Mouse (Mus musculus) ES-Bruce4 (cell line): ENCODE measurements around the gene C330007P06Rik. TPM values are rescaled to one million over a fixed set of nuclear protein-coding genes. Genes with fewer than 3 reads are reported as not detected.
"Not testable (repeated sequence)": the region's sequence is repeated elsewhere in the genome, so short reads cannot be mapped to it uniquely, and the experiment has no call there.

Experiments used
- H3K27ac ChIP-seq: 2 replicates; pipeline ENCODE4 v1.5.1; 2012; ENCODE audit warnings: low read length, inconsistent platforms; ENCODE audit not compliant: insufficient read depth
- H3K27me3 ChIP-seq: 2 replicates; pipeline ENCODE4 v1.6.1; 2012; ENCODE audit warnings: mild to moderate bottlenecking, low read length, inconsistent platforms; ENCODE audit not compliant: control insufficient read depth, poor library complexity, insufficient read depth, severe bottlenecking
- H3K36me3 ChIP-seq: 2 replicates; pipeline ENCODE4 v1.6.1; 2012; ENCODE audit warnings: inconsistent platforms, mild to moderate bottlenecking, low read length, moderate library complexity; ENCODE audit not compliant: control insufficient read depth, poor library complexity, insufficient read depth, severe bottlenecking
- H3K4me1 ChIP-seq: one replicate; pipeline ENCODE4 v1.8.1; 2011; ENCODE audit warnings: low read length; ENCODE audit not compliant: control insufficient read depth, insufficient read depth
- H3K4me3 ChIP-seq: 2 replicates; pipeline ENCODE4 v1.5.1; 2011; ENCODE audit warnings: low read depth, mild to moderate bottlenecking, low read length
- H3K9ac ChIP-seq: 2 replicates; pipeline ENCODE4 v1.6.1; 2012; ENCODE audit warnings: low read depth, mild to moderate bottlenecking, inconsistent platforms; ENCODE audit not compliant: poor library complexity, severe bottlenecking
- H3K9me3 ChIP-seq: replicated peaks from 2 replicates; pipeline ENCODE4 v1.6.1; 2012; ENCODE audit warnings: mild to moderate bottlenecking, low read length, inconsistent platforms; ENCODE audit not compliant: control insufficient read depth, poor library complexity, insufficient read depth, severe bottlenecking
- CTCF ChIP-seq: IDR thresholded peaks from one replicate; pipeline ENCODE4 v1.8.1; 2011; ENCODE audit warnings: low read depth, low read length
- EP300 ChIP-seq: IDR thresholded peaks from 2 replicates; pipeline ENCODE4 v1.6.1; 2011; ENCODE audit warnings: low read depth, low read length; ENCODE audit not compliant: insufficient read depth
- POLR2A ChIP-seq: IDR thresholded peaks from one replicate; pipeline ENCODE4 v1.8.1; 2011; ENCODE audit warnings: low read length; ENCODE audit not compliant: insufficient read depth
- polyA plus RNA-seq: library from polyadenylated mRNA; stranded (reverse); fragments of >200 nt; gene quantifications from 2 replicates; pipeline ENCODE4 v1.2.4, GENCODE M21; 2011; ENCODE audit warnings: low read depth; ENCODE audit not compliant: missing spikeins, insufficient read depth, insufficient read length

C330007P06Rik gene
- polyA plus RNA-seq, 1 experiment, result 20.7 TPM

DNA sequence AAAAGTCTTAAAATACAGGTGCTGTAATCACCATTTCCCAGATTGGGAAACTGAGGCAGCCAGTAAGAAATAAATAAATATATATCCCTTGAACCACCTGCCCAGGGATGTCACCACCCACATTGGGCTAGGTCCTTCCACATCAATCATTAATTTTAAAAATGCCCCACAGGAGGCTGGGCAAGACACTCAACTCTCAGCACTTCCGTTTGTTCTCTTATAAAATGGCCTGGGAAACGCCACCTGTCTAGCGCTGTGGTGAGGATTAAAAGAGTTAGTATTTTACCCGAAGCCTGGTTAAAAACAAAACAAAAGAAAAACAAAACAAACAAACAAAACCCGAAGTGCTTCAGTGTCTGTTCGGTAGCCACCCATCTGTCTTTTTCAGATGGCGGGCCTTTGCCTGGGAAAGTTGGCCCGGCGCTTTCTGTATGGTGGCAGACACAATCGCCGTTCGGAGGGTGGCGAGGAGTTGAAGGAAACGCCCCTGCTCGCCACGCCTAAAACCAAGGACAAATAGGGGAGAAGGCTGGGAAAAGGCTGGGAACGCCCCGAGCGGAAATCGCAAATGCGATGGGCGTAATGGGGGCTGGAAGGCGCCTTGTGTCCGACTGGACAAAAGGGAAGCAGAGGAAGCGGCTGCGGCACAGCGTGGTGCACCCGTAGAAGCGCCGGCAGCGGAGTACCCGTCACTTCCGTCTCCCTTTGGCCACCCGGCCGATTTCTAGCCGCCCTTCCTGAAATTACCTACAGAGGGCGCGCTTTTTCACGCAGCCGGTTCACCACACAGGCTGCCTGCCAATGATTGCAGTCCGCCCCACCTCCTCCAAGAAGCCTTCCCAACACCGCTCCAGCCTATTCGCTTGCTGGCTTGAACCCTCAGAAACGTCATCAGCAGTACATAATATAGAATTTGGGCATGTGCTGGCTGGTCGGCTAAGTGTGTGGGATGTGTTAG lies 66.3 kb downstream of the C330007P06Rik start:
- peak; percentile 62 for TF ChIP-seq CTCF
- TF ChIP-seq POLR2A, result no peak
- peak; percentile 90 for TF ChIP-seq EP300
- H3K4me3 ChIP-seq, result peak overlapping the region; percentile 61
- H3K27me3 ChIP-seq, result no peaks in the 10 kb centered on the region
- H3K9me3 ChIP-seq, result no peaks in the 10 kb centered on the region
- no peaks in the 10 kb centered on the region for H3K36me3 ChIP-seq
- peak overlapping the region; percentile 71 for H3K9ac ChIP-seq
- H3K4me1 ChIP-seq, result no peaks in the 10 kb centered on the region
- peak overlapping the region; percentile 88 for H3K27ac ChIP-seq

DNA sequence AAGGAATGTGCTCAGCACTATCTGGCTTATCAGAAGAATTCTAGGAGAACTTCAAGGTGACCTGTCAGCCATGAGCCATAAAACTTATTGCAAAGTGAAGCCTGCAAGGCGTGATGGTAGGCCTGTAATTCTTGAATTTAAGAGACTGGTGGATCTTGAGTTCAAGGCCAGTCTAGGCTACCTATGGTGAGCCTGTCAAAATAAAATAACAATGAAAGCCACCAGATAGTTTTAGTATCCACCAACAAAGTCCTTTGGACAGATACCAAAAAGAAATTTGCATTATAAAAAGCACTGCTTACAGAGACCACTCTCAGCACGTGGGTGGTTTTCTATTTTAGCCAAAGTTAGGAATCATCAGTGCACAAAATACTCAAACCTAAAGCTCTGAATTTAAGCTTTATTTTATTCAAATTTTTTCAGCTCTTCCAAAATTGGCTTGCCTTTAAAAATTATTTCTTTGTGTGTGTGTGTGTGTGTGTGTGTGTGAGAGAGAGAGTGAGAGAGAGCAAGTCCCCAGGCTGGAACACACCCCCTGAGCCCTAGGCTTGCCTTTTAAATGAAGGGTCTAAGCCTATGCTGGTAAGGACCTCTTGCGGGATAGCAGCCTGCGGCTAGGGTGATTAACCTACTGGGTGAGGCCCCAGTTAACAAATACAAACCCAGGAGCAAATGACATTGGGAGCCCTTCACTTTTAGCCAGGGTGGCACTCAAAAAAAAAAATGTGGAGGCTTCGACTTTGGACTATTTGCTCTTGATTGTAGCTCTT lies 68.3 kb downstream of the C330007P06Rik start:
- H3K4me1 ChIP-seq, result no peaks in the 10 kb centered on the region
- TF ChIP-seq POLR2A (no peak), EP300 (peak; percentile 77; the same call in 1 of the 2 replicates)
- H3K27me3 ChIP-seq, result no peaks in the 10 kb centered on the region
- H3K9ac ChIP-seq, result 0 out of 2 replicates have a peak overlapping the region, but pooled peaks have one; percentile 42
- H3K27ac ChIP-seq, result peak overlapping the region; percentile 97
- no peaks in the 10 kb centered on the region for H3K9me3 ChIP-seq
- no peaks in the 10 kb centered on the region for H3K36me3 ChIP-seq
- no peak overlapping the region for H3K4me3 ChIP-seq

DNA sequence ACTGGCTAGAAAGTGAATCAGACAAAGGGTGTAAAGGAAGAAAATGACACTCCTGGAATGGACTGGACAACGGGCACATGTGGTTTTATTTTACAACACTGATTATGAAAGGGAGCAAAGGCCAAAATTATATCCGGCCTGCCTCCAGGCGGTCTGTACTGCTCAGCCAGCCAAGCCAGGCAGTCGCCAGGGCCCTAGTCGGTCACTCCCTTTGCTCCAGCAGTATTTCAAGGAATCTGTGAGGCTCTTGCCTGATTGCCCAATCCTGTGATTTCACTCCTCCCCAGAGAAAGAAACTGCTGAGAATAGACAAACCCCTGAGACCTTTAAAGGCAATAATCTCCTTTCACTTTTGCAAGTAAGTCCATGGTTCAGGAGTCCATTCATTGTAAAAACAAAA lies 69.7 kb downstream of the C330007P06Rik start:
- Histone ChIP-seq H3K9me3 (no peaks in the 10 kb centered on the region), H3K4me1 (no peaks in the 10 kb centered on the region), H3K27me3 (no peaks in the 10 kb centered on the region), H3K36me3 (no peaks in the 10 kb centered on the region), H3K9ac (no peak overlapping the region), H3K27ac (peak overlapping the region; percentile 28; the same call in 1 of the 2 replicates), H3K4me3 (no peak overlapping the region)
- TF ChIP-seq POLR2A (no peak), EP300 (no peak), CTCF (no peak)

DNA sequence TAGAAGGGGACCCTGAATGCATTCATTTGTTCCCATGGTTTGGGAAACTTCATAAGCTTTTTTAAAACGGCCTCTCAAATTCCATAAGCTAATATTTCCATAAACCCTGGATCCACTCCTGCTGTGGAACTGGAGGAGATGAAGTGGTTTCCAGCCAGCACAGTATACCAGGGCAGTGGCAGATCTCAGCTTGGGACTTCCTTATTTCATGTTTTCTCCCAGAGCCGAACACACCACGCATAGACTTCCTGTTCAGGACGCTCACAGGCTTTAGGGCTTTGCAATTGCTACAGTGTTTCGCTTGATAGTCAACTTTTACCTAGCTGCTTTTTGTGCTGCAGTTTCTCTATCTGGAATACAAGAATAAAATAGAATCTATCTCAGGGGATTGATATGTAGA lies 70.7 kb downstream of the C330007P06Rik start:
- Histone ChIP-seq H3K9me3 (no peaks in the 10 kb centered on the region), H3K4me3 (no peak overlapping the region), H3K9ac (no peak overlapping the region), H3K4me1 (no peaks in the 10 kb centered on the region), H3K36me3 (peaks cover 5% of the 10 kb centered on the region), H3K27me3 (no peaks in the 10 kb centered on the region), H3K27ac (peak overlapping the region; percentile 13; the same call in 1 of the 2 replicates)
- TF ChIP-seq CTCF, result no peak
- no peak for TF ChIP-seq POLR2A
- no peak for TF ChIP-seq EP300

DNA sequence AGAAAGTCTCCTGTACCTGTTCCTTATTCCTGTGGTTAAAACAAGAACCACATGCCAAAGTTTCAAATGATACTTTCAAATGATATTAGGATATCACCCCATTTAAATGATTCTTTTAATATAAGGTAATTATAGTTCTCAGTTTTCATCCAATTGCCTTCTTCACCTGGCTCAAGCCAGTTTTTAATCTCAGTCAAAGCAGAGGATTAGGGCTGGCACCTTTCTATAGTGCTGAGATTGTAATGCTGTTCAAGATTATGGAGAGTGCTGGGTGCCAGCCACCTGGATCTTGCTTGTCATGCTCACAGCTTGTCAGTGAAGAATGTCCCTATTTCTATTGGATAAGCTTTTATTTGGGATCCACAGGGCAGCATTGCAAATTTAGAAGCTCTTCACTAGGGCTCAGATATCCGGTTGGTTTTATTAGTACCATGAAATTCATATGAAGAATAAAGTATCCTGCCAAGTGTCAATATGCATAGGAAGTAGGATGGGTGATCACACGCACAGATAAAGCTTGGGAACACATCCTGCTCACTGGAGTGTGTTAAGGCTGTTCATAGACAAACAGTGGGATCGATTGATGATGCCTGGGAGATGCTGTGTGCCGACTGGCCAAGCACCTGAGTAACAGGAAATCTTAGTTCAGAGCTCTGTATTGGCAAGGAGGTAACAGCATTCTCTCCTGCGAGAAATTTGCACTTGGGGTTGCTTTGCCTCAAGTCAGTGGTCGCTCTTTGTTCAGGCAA lies 74.6 kb downstream of the C330007P06Rik start:
- no peak overlapping the region for H3K4me3 ChIP-seq
- H3K27me3 ChIP-seq, result no peaks in the 10 kb centered on the region
- no peaks in the 10 kb centered on the region for H3K9me3 ChIP-seq
- H3K9ac ChIP-seq, result no peak overlapping the region
- no peaks in the 10 kb centered on the region for H3K4me1 ChIP-seq
- H3K27ac ChIP-seq, result no peak overlapping the region
- peaks cover 19% of the 10 kb centered on the region for H3K36me3 ChIP-seq
- TF ChIP-seq CTCF (no peak), EP300 (no peak), POLR2A (no peak)

DNA sequence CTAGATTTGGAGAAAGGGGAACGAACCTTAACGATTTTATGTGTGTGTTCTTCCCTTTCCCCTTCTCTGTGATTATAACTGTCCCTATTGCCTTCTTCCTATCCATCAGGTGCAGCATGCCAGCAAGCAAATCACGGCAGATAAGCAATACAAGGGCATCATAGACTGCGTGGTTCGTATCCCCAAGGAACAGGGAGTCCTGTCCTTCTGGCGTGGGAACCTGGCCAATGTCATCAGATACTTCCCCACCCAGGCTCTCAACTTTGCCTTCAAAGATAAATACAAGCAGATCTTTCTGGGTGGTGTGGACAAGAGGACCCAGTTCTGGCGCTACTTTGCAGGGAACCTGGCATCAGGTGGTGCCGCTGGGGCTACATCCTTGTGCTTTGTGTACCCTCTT lies 77.2 kb downstream of the C330007P06Rik start:
- Histone ChIP-seq H3K9ac (0 out of 2 replicates have a peak overlapping the region, but pooled peaks have one; percentile 96), H3K36me3 (peaks cover 19% of the 10 kb centered on the region), H3K27ac (peak overlapping the region; percentile 56; the same call in 1 of the 2 replicates), H3K4me3 (peak overlapping the region; percentile 86)
- H3K27me3 ChIP-seq, H3K9me3 ChIP-seq, H3K4me1 ChIP-seq: not testable (repeated sequence)
